Mouse (Mus musculus): ENCODE results near the gene Rbm39.

Gene Rbm39

GRCm38 (mm10) chr2:156111358-156112079 is 68.5 kb downstream of the Rbm39 start, which contains the start of the genes Cpne1 and Rbm12:
Gene Cpne1, minus strand, starts transcription at chr2:156111965.
Gene Rbm12, minus strand, starts transcription at chr2:156111978.
- ATAC-seq (ENCODE audit: low TSS enrichment), result peak; percentile 90

- peak; percentile 59; the same call in 1 of the 2 replicates for ATAC-seq (ENCODE audit: low TSS enrichment)
These were observed 69.2 kb downstream of the Rbm39 start for GRCm38 (mm10) chr2:156110627-156111357.

Data from frontal cortex, adult (tissue).